Mouse (Mus musculus): ENCODE data around the gene Nudt3. TPM values are rescaled to one million over a fixed set of nuclear protein-coding genes. Genes with fewer than 3 reads are reported as not detected.
"Not testable (repeated sequence)": the region's sequence is repeated elsewhere in the genome, so short reads cannot be mapped to it uniquely, and the experiment has no call there.

Gene Nudt3
- 78.3 and 78.9 TPM in 2 replicates for total RNA-seq (2014; fragmentation: Nextera tagmentation)
- 143 and 144 TPM in 2 replicates for total RNA-seq (2017)

DNA sequence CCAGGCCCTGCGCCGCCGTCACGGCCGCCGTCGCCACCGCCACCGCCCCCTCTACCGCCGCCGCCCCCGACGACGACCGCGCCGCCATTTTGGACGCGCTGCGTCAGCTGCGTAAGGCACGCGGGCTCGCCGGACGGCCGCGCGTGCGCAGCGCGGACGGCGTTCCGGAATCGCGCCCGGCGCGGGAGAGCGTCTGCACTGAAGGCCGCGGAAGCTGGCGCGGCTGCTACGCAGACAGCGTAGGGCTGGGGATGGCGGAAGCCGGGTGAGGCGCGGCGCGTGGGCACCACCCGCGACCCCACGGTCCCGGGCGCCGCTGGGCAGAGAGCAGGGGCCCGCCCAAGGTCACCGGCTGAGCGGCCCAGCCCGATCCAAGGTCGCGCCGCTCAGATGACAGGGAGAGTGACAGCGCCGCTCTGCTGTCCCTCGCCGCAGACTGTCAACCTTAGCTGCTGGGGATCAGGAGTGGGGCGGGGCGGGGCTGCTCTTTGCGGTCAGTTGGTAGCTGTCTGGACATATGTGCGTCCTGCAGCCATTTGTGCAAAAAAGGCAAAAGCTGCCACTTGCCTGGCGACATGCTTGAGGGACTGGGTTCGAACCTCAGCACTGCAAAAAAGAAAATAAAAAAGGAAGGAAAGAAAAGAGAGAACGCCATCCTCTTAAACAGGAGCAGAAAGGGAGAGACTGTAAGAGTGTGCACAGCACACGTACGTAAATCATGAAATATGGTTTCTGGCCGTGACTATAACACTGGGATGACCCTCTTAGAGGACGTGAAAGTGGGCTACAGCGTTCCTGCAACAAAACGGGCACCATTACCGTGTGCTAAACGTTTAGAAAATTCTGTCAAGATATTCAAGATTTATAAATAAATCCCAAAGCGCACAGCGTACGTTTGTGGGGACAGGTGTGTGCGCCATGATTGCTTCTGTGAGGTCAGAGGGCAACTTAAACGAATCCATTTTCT lies at the start of gene Nudt3:
Nudt3 (minus strand) TSS at position 136 of the 967 bp plus-strand sequence.
- peak; percentile 51 for ATAC-seq (replicated peaks; ENCODE audit: low FRiP score, low TSS enrichment, poor library complexity, severe bottlenecking)

DNA sequence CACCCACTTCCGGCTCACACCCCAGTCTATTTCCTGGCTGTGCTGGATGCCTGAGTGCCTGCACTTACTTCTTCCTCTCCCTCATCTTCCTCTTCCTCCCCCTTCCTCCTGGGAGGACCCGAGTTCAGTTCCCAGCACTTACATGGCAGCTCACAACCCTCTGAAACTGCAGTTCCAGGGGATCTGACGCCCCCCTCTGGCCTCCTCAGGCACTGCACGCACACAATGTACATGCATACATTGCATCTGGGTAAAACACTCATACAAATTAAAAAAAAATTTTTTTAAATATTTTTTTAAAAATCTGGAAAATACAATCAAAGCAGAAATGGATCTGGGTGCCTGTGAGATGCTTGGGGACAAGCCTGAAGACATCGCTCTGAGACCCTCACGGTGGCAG lies 48.4 kb upstream of the Nudt3 start:
- ATAC-seq (replicated peaks; ENCODE audit: low FRiP score, low TSS enrichment, poor library complexity, severe bottlenecking) = no peak

DNA sequence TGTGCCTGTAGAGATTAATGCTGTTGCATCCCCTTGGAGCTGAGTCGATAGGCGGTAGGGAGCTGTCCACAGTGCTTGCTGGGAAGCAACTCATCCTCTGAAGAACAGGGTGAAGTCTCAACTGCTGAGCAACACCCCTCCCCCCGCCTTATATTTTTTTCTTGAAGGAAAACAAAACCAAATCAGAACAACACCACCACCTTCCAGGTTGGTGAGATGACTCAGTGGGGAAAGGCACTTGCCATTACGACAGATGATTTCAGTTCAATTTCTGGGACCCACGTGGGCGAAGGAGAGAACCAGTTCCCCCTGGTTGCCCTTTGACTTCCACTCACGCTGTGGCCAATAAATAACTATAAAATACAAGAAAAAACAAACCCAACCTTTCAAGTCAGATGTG lies 35.5 kb upstream of the Nudt3 start:
- ATAC-seq (replicated peaks; ENCODE audit: low FRiP score, low TSS enrichment, poor library complexity, severe bottlenecking) = no peak

DNA sequence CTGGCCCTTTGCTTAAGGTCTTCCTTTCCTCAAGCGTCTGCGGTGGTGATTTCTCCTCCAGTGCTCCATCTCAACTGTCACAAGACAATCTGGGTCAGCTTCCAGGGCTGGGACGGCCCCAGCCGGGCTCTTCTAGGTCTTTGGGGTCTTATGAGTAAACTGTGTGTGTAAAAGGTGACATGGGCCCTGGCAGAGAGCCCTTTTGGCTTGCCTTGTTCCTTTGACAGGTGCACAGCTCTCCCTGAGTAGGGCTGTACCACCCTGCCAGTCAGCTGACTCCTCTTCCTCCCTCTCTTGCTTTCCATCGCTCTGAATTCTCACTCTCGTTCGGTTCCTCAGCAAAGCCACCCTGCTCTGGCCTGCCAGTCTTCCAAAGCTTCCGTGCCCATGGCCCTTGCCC lies 33.8 kb upstream of the Nudt3 start:
- ATAC-seq (replicated peaks; ENCODE audit: low FRiP score, low TSS enrichment, poor library complexity, severe bottlenecking) = no peak

DNA sequence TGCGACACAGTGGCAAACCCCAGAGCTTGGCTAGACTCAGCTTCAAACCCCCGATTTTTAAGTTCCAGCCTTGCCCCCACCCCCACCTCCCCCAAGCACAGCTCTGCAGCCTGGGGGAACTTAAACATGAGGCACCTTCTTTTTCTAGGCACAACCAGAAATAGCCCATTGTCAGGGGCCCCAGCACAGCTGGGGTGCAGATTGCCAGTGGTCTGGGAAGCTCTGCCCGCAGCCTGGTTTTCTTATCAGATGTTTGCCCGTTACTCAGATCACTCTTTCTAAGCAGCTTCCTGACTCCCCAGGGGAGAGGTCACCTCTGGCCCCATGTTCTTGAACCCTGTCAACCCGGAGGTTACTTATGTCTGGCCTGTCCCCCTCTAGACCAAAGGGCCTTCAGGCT lies 33.1 kb upstream of the Nudt3 start:
- no peak for ATAC-seq (replicated peaks; ENCODE audit: low FRiP score, low TSS enrichment, poor library complexity, severe bottlenecking)

DNA sequence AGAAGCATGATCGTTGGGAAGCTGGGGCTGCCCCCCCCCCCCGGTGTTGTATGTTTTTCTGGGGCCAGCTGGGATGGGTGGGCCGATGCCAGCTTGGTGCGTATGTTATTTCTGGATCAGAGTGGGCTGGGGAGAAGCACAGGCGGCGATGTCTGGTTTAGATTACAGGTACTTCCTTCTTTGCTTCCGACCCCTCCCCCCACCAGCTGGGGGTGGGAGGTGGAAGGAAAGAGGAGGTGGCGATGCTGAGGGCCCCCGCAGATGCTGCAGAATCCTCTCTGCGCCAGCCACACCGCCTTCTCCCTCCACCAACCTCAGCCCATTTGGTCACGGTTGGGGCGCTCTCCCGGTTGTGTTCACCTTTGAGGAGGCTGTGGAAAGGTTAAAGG lies 32.7 kb upstream of the Nudt3 start:
- no peak for ATAC-seq (replicated peaks; ENCODE audit: low FRiP score, low TSS enrichment, poor library complexity, severe bottlenecking)

DNA sequence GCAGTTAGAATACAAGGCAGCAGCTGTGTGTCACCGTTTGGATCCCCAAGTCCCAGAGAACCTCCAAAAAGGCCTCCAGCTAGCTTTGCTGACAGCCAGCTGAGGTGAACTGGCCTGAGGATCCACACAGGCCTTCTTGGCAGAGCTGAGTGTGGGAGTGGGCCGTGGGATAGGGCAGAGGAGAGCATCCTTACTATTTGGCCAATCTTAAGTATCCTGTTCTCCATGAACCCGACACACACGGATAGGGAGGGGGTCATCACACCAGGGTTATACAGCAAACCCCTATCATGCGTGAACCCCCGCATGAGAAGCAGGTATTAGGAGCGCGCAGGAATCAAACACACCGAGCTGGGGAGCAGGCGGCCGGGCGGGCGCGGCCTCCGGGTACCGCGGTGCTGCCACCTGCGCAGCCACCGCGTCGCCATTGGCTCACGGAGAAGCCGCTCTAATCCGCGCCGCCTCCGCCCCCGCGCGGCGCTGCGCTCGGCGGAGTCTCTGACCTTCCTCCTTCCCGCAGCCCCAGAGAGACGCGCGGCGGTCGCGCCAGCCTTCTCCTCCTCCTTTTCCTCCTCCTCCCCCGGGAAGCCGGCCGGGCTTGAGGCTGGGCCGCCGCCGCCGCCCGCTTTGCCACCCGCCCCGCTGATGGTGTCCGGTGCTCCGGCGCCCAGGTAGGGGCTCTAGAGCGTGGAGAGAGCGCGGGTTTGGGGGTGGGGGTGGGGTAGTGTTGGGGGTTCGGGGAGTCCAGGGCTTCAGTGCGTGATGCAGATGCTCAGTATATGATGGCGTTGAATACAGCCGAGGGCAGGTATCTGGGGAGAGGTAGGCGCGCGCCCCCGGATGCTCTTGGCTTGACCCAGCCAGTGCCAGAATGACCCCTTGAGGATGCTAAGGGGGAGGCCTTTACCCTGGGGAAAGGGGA lies 32.1 kb upstream of the Nudt3 start, which contains the start of gene Pacsin1:
Pacsin1 (plus strand) TSS at position 421 of the 922 bp plus-strand sequence.
- ATAC-seq (replicated peaks; ENCODE audit: low FRiP score, low TSS enrichment, poor library complexity, severe bottlenecking) = no peak

DNA sequence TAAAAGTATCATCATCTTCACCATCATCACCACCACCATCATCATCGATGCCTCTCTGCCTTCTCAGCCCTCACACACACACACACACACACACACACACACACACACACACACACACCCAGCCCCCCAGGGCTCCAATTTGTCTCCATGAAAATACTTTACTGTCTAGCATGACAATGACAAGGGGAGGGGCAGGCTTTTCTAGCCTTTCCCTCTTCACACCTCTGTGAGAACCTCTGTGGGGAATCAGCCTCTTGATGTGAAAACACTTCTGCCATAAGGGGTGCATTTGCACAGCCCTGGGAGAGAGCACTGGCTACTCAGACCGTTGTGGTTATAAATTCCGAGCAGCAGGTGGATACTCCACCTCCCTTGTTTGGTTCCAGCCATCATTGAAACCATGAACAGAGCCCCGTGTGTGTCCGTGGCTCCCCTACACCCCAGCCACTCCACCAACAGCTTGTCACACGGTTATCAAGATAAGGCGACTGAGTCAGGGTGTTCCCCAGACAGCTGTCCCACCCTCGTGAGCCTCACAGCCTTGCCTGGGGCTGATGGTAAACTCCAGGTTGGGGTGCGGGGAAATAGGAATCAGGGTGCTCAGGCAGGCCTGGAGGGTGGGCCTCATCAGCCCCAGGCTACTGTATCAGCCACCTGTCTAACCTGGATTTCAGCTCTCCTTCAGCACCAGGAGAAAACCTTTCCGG lies 30.1 kb upstream of the Nudt3 start:
- ATAC-seq (replicated peaks; ENCODE audit: low FRiP score, low TSS enrichment, poor library complexity, severe bottlenecking) = peak; percentile 53; the same call in 1 of the 2 replicates

DNA sequence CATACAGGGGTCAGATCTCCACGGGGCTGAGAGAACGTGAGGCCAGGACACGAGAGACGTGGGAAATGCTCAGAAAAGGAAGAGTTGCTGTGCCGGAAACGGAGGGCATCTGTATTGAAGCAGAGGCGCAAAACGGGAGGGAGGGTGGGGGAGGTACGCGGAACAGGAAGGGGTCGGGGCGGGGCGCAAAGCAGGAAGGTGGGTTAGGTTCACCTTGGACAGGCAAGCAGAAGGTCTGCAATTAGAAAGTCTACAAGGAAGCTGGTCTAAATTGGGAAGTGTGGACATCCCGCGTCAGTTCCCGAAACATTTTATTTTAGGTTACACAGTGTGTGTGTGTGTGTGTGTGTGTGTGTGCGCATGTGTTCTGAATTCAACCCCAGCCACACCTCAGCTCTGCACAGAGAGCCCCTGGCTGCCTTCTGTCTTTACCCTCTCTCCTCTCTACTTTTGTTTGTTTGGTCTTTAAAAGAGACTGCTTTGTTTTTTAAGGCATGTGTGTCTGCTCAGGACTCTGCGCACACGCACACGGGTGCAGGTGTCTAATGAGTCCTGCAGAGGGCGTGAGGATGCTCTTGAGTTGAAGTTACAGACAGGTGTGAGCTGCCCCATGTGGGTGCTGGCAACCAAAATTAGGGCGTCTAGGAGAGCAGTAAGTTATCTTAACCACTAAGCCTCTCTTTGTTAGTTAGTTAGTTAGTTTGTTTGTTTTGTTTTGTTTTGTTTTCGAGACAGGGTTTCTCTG lies 28.9 kb upstream of the Nudt3 start:
- no peak for ATAC-seq (replicated peaks; ENCODE audit: low FRiP score, low TSS enrichment, poor library complexity, severe bottlenecking)

DNA sequence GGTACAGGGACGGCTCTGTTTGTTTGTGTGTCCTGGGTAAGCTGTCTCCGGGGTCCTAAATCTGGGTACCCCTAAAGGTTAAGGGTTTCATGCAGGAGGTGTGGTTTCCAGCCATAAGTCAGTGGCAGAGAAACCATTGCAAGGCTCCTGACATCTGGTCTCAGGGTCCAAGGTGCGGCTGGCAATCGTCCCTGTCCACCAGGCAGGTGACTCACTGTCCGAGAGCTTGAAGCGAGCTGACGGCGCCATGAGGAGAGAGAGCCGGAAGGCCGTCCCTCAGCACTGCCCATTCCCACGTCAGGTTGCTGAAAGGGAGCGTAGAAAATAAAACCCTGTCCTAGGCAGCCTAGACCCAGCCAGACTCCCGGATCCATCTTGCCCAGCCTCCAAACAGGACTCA lies 27.3 kb upstream of the Nudt3 start:
- ATAC-seq (replicated peaks; ENCODE audit: low FRiP score, low TSS enrichment, poor library complexity, severe bottlenecking) = no peak

DNA sequence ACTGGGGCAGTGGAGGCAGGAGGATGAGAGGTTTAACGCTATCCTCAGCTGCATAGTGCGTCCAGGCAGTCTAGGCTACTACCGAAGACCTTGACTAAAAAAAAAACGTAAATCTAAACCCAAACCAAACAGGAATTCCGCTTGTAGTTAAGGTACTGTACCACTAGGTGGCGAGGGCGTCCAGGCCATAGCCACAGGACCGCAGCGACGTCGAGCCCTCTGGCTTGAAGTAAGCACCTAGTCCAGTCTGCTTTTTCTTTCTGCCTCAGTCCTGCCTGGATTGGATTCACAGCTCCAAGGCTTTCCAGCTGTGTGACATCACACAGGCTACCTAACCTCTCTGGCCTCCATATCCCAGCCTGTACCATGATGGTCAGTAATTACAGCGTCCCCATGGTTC lies 26.9 kb upstream of the Nudt3 start:
- ATAC-seq (replicated peaks; ENCODE audit: low FRiP score, low TSS enrichment, poor library complexity, severe bottlenecking) = peak; percentile 67

DNA sequence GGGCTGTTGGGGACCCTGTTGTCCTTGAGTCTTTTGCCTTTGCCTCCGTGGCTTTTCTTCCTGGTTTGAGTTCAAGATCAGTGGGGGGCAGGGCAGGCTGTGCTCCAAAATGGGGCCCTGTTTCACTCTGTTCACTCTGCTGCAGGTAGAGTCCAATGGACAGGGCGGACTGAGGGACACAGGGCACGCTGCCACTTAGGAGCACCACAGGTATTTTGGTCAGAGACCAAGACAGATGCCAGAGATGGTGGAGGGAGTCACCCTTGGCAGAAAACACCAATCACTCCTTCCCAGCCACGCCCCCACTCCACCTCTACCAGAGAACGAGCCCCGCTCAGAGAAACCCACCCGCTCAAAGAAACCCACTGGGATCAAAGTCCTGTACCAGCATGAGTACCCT lies 22.5 kb upstream of the Nudt3 start:
- ATAC-seq (replicated peaks; ENCODE audit: low FRiP score, low TSS enrichment, poor library complexity, severe bottlenecking) = no peak

DNA sequence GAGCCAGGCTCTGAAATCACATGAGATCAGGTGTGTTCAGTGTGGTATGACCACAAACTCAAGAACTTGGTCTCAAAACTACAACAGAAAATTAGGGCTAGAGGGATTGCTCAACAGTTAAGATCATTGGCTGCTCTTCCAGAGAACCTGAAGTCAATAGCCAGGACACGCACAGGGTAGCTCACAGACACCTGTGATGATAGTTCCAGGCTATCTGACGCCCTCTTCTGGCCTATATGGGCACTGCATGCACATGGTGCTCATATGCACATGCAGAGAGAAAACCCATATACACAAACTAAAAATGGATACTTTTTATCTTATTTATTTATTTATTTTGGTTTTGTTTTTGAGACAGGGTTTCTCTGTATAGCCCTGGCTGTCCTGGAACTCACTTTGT lies 21.3 kb upstream of the Nudt3 start:
- ATAC-seq (replicated peaks; ENCODE audit: low FRiP score, low TSS enrichment, poor library complexity, severe bottlenecking) = no peak

DNA sequence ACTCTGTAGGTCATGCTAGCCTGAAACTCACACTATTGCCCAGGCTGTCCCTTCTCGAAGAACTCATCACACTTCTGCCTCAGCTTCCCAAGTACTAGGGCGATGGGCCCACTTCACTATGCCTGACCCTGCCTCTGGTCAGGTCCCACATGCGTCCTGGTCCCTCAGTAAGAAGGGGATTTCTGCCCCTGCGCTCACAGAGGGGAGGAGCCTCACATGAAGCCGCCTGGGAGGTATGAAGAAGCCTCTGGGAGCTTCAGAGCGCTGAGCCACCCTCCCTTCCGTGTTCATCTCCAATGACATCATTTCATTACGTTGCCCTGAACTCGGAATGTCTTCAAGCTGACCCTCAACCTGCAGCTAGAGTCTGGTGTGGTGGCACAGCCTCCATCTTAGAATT lies 20.5 kb upstream of the Nudt3 start:
- ATAC-seq (replicated peaks; ENCODE audit: low FRiP score, low TSS enrichment, poor library complexity, severe bottlenecking) = no peak

DNA sequence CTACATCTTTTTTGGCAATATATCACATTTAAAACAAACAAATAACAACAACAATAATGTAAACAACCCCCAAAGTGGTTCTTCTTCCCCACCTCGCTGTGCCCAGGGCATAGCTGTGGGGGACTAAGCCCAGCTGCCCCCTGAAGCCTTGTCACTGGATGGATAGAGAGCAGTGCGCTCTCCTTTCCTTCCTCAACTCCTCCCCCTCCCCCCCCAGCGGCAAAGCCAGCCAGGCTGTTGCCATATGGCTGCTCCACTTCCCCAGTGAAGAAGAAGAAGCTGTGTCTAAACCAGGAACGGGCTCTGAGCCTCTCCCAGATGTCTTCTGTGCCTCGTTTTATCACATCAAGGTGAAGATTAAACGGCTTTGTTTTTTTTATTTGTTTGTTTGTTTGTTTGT lies 19.8 kb upstream of the Nudt3 start:
- no peak for ATAC-seq (replicated peaks; ENCODE audit: low FRiP score, low TSS enrichment, poor library complexity, severe bottlenecking)

DNA sequence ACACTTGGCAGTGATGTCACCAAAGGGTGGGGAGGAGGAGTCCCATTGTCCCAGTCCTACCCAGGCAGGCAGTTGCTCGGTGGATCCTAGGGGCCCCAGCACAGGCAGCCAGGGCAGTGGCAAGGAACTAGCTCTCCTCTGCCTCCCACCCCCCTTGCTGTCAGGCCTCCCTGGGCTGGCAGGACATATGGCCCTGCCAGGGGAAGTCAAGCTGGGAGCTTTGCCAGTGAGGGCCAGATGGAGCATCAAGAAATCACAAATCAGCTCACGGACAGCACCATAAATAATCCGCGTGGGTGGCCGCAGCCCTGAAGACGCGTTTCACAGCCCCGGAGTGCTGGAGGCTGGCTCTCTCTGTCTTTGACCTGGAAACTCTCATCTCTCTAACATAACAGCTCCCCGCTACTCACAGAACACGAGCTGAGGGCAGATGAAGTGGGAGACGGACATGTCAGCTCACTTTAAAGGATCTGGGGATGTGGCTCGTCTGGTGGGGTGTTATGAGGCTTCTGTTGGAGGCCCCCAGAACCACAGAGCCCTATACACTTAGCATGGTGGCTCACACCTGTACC lies 19.3 kb upstream of the Nudt3 start:
- peak; percentile 23 for ATAC-seq (replicated peaks; ENCODE audit: low FRiP score, low TSS enrichment, poor library complexity, severe bottlenecking)

DNA sequence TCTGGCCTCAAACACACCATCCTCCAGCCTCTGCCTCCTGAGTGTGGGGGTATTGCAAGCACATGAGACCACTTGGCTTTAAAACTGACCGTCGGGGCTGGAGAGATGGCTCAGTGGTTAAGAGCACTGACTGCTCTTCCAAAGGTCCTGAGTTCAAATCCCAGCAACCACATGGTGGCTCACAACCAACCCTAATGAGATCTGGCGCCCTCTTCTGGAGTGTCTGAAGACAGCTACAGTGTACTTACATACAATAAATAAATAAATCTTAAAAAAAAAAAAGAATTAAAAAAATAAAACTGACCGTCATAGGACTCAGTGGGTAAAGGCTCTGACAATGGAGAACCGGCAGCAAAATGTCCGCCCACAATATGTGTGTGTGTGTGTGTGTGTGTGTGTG lies 16.6 kb upstream of the Nudt3 start:
- not testable (repeated sequence) for ATAC-seq (replicated peaks; ENCODE audit: low FRiP score, low TSS enrichment, poor library complexity, severe bottlenecking)

DNA sequence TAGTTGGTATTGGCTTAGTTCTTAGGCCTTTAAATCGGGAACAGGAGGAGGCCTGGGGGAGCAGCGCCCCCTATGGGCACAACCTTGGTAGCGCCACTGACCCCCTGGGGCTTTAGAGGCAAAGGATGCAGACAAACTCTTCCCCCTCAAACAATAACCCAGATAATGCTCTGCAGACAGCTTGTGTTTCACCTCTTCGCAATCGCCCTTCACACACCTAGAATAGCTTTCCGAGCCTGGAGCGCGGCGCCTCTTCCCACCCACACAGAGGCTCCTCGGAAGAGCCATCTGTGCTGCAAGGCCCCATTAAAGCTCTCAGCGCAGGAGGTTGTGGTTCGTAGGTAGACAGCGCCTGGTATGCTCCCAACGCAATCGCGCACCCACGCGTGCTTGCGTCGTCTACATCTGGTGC lies 15.6 kb upstream of the Nudt3 start:
- ATAC-seq (replicated peaks; ENCODE audit: low FRiP score, low TSS enrichment, poor library complexity, severe bottlenecking) = no peak

DNA sequence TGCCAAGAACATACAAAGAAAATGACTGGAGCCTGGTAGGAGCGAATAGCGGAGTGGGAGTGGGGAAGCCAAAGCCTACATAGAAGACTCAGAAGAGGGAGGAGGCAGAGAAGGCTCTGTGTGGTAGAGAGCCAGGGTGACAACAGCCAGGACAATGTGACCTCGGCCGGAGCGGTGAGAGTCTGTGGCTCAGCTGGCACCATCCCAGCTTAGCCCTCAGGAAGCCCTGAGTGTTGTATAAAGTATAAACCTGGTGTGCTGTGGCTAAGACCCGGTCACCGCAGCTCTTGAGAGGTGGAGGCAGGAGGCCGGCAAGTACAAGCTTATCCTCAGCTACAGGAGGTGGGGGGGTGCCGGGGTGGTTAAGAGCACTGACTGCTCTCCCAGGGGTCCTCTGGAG lies 14.0 kb upstream of the Nudt3 start:
- no peak for ATAC-seq (replicated peaks; ENCODE audit: low FRiP score, low TSS enrichment, poor library complexity, severe bottlenecking)

Measured in megakaryocyte-erythroid progenitor cell, adult 5-6 weeks (primary cell).